Mouse (Mus musculus) thymus, postnatal 14 days (tissue): ENCODE data around the gene Susd6.
"Not testable (repeated sequence)": the region's sequence is repeated elsewhere in the genome, so short reads cannot be mapped to it uniquely, and the experiment has no call there.

Experiments used
- DNase-seq: peaks from one replicate; pipeline ENCODE4 v3.0.0; 2021

Gene Susd6

GRCm38 (mm10) chr12:80814529-80814928, 24.2 kb downstream of the Susd6 start:
- no peak for DNase-seq

GRCm38 (mm10) chr12:80815298-80815697, 25.0 kb downstream of the Susd6 start:
- DNase-seq: no peak

- no peak for DNase-seq
Observed at GRCm38 (mm10) chr12:80815893-80816292, 25.6 kb downstream of the Susd6 start.

- no peak for DNase-seq
Observed at GRCm38 (mm10) chr12:80816380-80817086, 26.2 kb downstream of the Susd6 start.

GRCm38 (mm10) chr12:80817697-80818235, 27.5 kb downstream of the Susd6 start:
- no peak for DNase-seq

GRCm38 (mm10) chr12:80819020-80819419, 28.7 kb downstream of the Susd6 start:
- DNase-seq: not testable (repeated sequence)

DNA sequence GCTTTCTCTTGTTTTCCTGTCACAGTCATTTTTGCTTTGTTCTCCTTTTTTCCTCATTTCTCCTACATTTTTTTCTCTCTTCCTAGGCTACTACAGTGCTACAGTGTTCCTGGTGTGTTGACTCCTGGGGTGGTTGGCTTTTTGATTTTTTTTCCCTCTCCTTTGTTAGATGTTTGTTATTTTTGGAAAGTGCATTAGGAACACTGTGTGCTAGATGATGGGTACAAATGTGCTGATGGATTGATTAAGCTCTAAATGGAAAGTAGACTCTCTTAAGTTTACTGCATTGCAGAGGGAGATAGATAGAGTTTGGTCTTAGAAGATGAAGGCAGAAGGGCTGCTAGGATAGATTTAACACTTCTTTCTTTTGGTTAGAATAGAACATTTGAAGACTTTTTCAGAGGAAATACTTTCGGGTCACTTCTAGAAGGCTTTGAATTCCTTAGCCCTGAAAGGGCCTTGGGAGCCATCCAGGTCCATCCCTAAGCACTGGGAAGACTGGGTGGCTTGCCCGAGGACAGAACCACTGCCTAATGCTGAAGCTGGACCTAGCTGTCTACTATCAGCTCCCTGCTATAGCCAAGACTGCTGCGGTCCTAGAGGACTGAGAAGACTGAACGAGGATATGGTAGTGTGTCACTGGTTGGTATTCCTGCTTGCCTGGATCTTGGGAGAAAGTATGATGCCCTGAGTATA, 31.1 kb downstream of the Susd6 start:
- DNase-seq: no peak

GRCm38 (mm10) chr12:80822533-80822932, 32.2 kb downstream of the Susd6 start:
- DNase-seq: no peak

DNA sequence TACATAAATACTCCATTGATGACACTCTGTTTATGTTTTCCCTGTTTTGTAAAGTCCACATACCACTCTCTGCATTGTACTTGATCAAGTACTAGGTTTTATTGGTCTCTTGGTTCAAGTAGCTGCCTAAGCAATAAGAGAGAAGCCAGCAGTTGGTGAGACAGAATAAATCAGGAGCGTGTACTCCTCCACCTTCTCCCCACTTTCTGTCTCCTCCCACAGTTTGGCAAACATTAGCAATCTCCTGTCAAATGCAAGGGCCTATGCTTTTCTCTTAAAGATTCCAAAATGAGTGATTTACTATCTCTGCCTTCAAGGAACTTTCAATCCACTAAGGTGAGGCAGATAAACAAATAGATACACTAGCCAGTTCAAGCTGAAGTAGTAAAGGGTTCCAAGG, 33.9 kb downstream of the Susd6 start:
- DNase-seq: no peak

GRCm38 (mm10) chr12:80826423-80826822, 36.1 kb downstream of the Susd6 start:
- no peak for DNase-seq

DNA sequence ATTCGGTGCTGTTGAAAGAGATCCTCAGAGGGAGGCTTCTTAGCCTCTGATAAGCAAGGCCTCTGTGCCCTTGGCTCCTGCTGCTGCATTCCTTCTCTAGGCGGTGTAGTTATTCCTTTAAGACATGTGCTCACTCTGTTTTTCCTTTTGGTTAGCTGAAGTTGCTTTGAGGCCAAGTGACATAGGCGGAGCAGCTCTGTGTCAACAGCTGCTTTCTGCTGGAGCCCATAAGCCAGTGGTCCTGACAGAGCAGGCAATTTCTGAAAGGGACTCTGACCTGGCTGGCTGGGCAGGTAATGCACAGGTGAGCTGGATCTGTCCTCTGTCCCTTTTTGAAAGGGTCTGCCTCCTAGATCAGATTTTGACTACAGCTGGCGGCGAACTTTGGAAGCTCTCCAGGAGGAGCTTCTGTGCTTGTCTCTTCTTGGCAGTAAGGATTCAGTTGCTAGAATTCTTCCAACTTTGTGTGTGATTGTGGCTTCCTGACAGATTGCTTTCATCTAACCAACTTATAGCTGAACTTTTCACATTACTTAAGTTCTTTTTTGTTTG, 37.2 kb downstream of the Susd6 start:
- no peak for DNase-seq

DNA sequence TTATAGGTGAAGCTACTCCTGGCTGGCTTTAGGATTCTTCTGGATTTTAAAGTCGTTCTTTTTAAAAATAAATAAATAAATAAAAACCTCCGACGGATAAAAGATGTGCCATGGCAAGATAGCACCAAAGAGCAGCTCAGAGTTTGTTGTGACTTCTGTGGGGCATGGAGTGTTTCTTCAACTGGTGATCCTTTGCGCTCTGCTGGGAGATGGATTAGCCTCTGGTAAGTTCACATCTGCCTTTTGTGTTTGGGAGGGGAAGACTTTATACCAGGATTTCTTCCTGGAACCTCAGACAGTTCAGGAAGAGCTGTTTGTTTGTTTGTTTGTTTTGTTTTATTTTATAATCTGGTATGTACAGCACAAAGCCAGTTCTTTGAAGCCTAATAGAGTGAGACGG, 37.7 kb downstream of the Susd6 start:
- DNase-seq: no peak

GRCm38 (mm10) chr12:80828951-80829350, 38.6 kb downstream of the Susd6 start:
- DNase-seq: no peak

GRCm38 (mm10) chr12:80830211-80830610, 39.9 kb downstream of the Susd6 start:
- DNase-seq: no peak

DNA sequence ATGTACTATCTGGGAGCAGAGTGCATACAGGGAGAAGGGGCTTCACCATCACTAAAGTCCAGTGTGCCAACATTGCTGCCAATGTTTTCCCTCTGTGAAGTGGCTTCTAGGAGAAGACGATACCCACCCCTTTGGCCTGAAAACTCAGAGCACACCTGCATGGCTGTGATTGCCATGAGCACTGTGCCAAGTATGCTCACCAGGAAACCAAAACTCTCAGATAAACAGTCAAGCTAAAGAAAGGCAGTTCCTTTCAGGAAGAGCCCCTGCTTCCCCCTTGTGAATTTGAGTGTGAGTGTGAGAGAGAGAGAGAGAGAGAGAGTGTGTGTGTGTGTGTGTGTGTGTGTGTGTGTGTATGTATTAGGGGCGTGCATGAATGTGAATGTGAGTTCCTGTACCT, 40.5 kb downstream of the Susd6 start:
- no peak for DNase-seq

DNA sequence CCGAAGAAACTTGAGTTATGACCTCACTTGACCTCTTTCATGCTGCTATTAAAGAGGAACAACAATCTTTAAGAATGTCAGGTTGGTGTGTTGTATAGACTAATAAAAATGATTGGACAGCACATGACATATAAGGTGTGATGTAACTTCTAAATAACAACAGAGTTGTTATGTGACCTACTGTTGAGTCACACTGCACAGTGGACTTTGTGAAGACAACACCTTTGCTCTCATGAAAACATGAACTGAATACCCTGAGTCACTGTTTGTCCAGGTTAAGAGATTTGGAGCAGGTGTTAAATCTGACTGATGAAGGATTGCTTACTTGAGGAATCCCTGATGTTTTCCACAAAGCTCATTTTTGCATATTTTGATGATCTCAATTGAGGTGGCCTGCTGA, 42.0 kb downstream of the Susd6 start:
- DNase-seq: no peak

DNA sequence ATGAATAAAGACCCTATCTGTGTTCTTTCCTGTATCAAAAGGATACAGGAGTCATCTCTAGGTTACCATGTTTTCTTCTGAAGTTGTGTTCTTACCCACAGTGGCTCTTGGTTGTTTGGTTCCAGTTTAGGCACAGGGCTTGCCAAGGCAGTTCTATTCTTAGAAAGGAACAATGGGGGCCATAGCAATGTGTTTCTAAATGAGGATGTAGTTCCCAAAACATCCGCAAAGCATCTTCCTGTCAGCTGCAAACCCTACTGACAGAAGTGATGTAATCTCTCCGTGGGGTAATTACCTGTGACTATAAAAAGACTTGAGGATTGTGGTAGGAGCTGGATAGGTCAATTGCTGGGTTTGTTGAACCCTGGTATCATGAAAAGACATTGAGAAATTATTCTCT, 43.2 kb downstream of the Susd6 start:
- DNase-seq: no peak

GRCm38 (mm10) chr12:80834156-80834900, 44.0 kb downstream of the Susd6 start:
- DNase-seq: no peak

DNA sequence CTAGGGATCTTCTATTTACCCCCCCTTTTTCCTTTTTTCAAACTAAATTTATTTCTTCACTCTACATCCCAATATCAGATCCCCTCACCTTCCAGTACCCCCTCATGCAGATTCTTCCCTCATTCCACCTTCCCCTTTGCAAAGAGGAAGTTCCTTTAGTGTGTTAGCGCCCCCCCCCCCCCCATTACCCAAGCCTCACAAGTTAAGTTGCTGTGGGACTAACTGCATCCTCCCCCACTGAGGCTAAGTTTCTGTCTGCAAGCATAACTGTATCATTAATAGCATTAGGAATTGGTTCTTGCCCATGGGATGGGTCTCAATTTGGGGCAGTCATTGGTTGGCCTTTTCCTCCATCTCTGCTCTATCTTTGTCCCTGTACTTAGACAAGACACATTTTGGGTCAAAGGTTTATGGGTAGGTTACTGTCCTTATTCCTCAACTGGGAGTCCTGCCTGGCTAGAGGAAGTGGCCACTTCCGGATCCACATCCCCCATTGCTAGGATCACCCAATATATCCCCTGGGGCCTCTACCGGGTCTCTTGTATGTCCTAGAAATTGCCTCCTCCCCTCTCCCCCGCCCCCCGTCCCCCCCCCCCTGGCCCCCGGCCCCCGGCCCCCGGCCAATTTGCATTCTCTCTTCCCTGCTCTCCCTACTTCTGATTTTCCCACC, 44.7 kb downstream of the Susd6 start:
- no peak for DNase-seq

DNA sequence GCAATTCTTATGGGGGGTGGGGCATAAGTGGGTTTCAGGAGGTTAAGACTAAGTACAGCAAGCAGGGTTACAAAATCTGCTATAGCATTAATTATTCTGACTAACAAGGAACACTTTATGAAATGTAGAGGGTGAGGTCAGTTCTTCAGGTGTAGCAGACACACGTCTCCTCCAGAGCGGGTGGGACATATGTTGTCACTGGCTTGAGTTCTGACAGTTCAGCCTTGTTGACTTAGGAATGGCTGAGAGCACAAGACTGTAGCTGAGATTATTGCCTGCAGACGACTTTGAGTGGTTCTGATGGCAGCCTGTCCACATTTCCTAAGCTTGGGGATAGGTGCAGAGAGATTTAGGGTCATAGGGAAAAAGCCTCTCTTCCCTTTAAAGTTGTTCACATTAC, 47.3 kb downstream of the Susd6 start:
- DNase-seq: no peak

DNA sequence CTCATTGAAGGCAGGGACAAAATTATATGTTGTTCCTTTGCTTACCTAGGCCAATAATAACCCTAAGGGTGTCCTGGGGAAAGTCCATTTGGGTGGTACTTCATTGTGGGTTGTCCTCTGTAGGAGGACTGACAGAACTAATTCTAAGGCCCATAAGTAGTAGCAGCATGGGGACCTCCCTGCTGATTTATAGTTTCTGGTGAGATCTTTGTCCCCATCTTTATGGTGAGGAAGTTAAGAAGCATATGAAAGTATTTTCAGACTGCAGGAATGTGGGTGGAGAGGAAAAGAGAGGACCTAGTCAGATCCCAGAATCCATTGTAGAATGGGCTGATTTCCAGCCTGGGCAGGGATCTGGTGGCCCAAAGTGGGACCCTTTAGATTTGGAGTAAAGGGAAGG, 48.0 kb downstream of the Susd6 start:
- no peak for DNase-seq

- no peak for DNase-seq
Observed at GRCm38 (mm10) chr12:80838787-80839186, 48.5 kb downstream of the Susd6 start.

GRCm38 (mm10) chr12:80839631-80840030, 49.3 kb downstream of the Susd6 start:
- no peak for DNase-seq
